Mouse (Mus musculus) heart, embryonic 13.5 days (tissue): ENCODE results near the gene 2300002M23Rik. TPM values are rescaled to one million over a fixed set of nuclear protein-coding genes. Genes with fewer than 3 reads are reported as not detected.

ENCODE experiments used
- ATAC-seq: fragments of 200-750 bp; cut with Nextera tagmentation; 2 replicates; pipeline ENCODE4 v1.8.0; 2017; ENCODE audit warnings: moderate TSS enrichment; ENCODE audit not compliant: insufficient number of reproducible peaks, low FRiP score, low TSS enrichment; ENCODE audit errors: extremely low read depth
- H3K27ac ChIP-seq: fragments of 300-500 bp; sonication (generic); replicated peaks from 2 replicates; pipeline ENCODE4 v1.5.1; 2015; ENCODE audit warnings: moderate library complexity, mild to moderate bottlenecking, inconsistent platforms
- H3K27me3 ChIP-seq: fragments of 300-500 bp; sonication (generic); replicated peaks from 2 replicates; pipeline ENCODE4 v1.6.1; 2015; ENCODE audit warnings: mild to moderate bottlenecking, inconsistent platforms
- H3K36me3 ChIP-seq: fragments of 300-500 bp; sonication (generic); 2 replicates; pipeline ENCODE4 v1.6.1; 2015; ENCODE audit warnings: mild to moderate bottlenecking, inconsistent platforms
- H3K4me1 ChIP-seq: fragments of 300-500 bp; sonication (generic); 2 replicates; pipeline ENCODE4 v1.6.1; 2015; ENCODE audit warnings: inconsistent platforms
- H3K4me2 ChIP-seq: fragments of 300-500 bp; sonication (generic); 2 replicates; pipeline ENCODE4 v1.6.1; 2015; ENCODE audit warnings: inconsistent platforms, mild to moderate bottlenecking, moderate library complexity
- H3K4me3 ChIP-seq: fragments of 300-500 bp; sonication (generic); 2 replicates; pipeline ENCODE4 v1.5.1; 2015; ENCODE audit warnings: moderate library complexity, mild to moderate bottlenecking, inconsistent platforms
- H3K9ac ChIP-seq: fragments of 300-500 bp; sonication (generic); 2 replicates; pipeline ENCODE4 v1.6.1; 2015; ENCODE audit warnings: inconsistent platforms, mild to moderate bottlenecking, moderate library complexity
- H3K9me3 ChIP-seq: fragments of 300-500 bp; sonication (generic); 2 replicates; pipeline ENCODE4 v1.6.1; 2016; ENCODE audit warnings: inconsistent platforms
- WGBS: fragments of 180-500 bp; shearing (Covaris S2); methylation state at CpG from one replicate; pipeline ENCODE4 v1.1.7; 2015; ENCODE audit warnings: mixed read lengths; 5-methylcytosine and 5-hydroxymethylcytosine counted together
- polyA plus RNA-seq: library from polyadenylated mRNA; unstranded; fragments of >200 nt; fragmentation: Nextera tagmentation; extraction: Ambion mirVana; gene quantifications from 2 replicates; pipeline ENCODE4 v1.2.1, GENCODE M21; 2015

The 2300002M23Rik gene
- polyA plus RNA-seq, 1 experiment from 2014 or later: not detected

DNA sequence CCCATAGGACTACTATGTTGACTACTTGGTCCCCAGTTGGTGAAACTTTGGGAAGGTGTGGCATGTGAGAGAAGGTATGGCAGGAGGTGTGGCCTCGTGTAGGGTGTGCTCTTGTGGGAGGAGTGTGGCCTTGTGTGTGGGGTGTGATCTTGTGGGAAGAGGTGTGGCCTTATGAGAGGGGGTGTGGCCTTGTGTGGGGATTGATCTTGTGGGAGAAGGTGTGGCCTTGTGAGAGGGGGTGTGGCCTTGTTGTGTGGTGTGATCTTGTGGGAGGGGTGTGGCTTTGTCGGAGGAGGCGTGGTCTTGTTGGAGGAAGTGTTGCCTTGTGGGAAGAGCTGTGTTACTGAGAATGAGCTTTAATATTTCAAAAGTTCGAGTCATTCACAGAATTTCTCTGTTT, 49.9 kb downstream of the 2300002M23Rik start:
- Histone ChIP-seq H3K4me3 (no peak overlapping the region), H3K36me3 (no peaks in the 10 kb centered on the region), H3K9ac (no peak overlapping the region), H3K27me3 (peaks cover 14% of the 10 kb centered on the region; the same call in 1 of the 2 replicates), H3K4me1 (no peaks in the 10 kb centered on the region), H3K9me3 (no peaks in the 10 kb centered on the region), H3K27ac (no peak overlapping the region), H3K4me2 (no peak overlapping the region)
- ATAC-seq: no peak
- WGBS: 61% methylated on average over 4 of the region's 4 CpGs

Other genes starting within 250 kb of the 2300002M23Rik start
- 0.19 and 0.29 TPM in 2 replicates for gene H2-Q1, start 247.0 kb upstream of the 2300002M23Rik start, polyA plus RNA-seq
- gene H2-Q2, start 225.2 kb upstream of the 2300002M23Rik start, polyA plus RNA-seq: 3.3 and 3.4 TPM in 2 replicates
- 2.6 and 2.9 TPM in 2 replicates for gene H2-Q4, start 187.8 kb upstream of the 2300002M23Rik start, polyA plus RNA-seq
- 0.23 and 0.61 TPM in 2 replicates for gene H2-Q6, start 142.6 kb upstream of the 2300002M23Rik start, polyA plus RNA-seq
- gene H2-Q7, start 128.3 kb upstream of the 2300002M23Rik start, polyA plus RNA-seq: 1.2 and 2.1 TPM in 2 replicates
- 1.4 and 5.2 TPM in 2 replicates for gene H2-Q10, start 97.4 kb upstream of the 2300002M23Rik start, polyA plus RNA-seq
- gene Pou5f1, start 61.4 kb upstream of the 2300002M23Rik start, polyA plus RNA-seq: not detected in 2 replicates
- gene Tcf19, start 50.6 kb upstream of the 2300002M23Rik start, polyA plus RNA-seq: 48.8 and 53.2 TPM in 2 replicates
- 12.3 and 14.6 TPM in 2 replicates for gene Cchcr1, start 50.4 kb upstream of the 2300002M23Rik start, polyA plus RNA-seq
- gene Psors1c2, start 34.2 kb upstream of the 2300002M23Rik start, polyA plus RNA-seq: 0.90 and 1.5 TPM in 2 replicates
- gene Cdsn, start 15.3 kb upstream of the 2300002M23Rik start, polyA plus RNA-seq: 0.39 and 0.42 TPM in 2 replicates
- gene Sfta2, start 34.1 kb downstream of the 2300002M23Rik start, polyA plus RNA-seq: 1.5 and 1.8 TPM in 2 replicates
- not detected in 2 replicates for gene Gm9573, start 59.2 kb downstream of the 2300002M23Rik start, polyA plus RNA-seq
- gene Mucl3, start 76.2 kb downstream of the 2300002M23Rik start, polyA plus RNA-seq: 0.36 and 0.39 TPM in 2 replicates
- 12.2 and 13.5 TPM in 2 replicates for gene Vars2, start 100.1 kb downstream of the 2300002M23Rik start, polyA plus RNA-seq
- 25.7 and 27.7 TPM in 2 replicates for gene Gtf2h4, start 106.3 kb downstream of the 2300002M23Rik start, polyA plus RNA-seq
- 122 and 130 TPM in 2 replicates for gene Ddr1, start 137.2 kb downstream of the 2300002M23Rik start, polyA plus RNA-seq